Mouse (Mus musculus) embryonic stem cell, embryonic (primary cell): Measurements from ENCODE around the gene Ccdc38.
"Not testable (repeated sequence)": the region's sequence is repeated elsewhere in the genome, so short reads cannot be mapped to it uniquely, and the experiment has no call there.

Experiments used
- CTCF ChIA-PET, 4 experiments: fragments of 300-600 bp in 2 of 4; fragments of 350-600 bp in 2 of 4; sonication (Branson Sonifier 250); formaldehyde crosslinking; loops; one replicate each; lab custom pipeline; 2022; ENCODE audit warnings: inconsistent platforms in 2 of 4; lab: Charles Lee
- POLR2A ChIA-PET, 4 experiments: fragments of 300-600 bp in 2 of 4; fragments of 350-600 bp in 2 of 4; sonication (Branson Sonifier 250); formaldehyde crosslinking; loops; one replicate each; lab custom pipeline; 2022; ENCODE audit warnings: antibody characterized with exemption in 4 of 4, inconsistent platforms in 1 of 4; lab: Charles Lee

Gene Ccdc38

DNA sequence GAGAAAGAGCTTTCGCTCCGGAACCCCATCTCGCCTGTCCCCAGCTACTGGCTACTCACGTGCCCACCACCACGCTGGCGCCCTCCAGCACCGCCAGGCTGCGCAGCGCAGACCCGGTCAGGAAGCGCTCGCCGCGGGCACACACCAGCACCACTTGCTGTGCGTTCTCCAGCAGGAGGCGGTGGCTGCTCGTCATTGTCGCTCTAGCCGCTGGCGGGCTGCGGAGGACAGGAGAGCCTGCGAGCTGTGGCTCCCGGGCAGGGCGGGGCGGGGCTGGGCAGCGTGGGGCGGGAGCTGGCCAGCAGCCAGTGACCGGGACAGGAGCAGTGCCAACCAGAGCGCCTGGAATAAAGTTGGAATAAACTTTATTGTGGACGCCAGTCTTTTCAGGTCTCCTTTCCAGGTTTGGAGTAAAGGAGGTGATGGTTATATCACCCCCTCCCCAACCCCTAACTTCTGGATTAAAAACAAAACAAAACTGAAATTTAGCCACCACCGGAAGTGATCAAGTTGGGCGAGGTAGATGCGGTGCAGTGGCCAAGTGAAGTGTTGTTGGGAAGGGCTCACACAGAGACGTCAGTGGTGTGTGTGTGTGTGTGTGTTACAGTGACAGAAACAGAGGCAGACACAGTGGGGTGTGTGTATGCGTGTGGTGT lies 529 bp upstream of the Ccdc38 start, which contains the start of gene Amdhd1:
Amdhd1 (minus strand) TSS at position 259 of the 656 bp plus-strand sequence.
- ChIA-PET POLR2A (interaction anchor here in 3 of 4 experiments (0.7 to 1.8 kb wide), 9 partner anchors 9 to 107 kb away, joined by 3 to 8 read pairs (median 3); no protein-coding TSS in a partner anchor), CTCF (interaction anchor here in 3 of 4 experiments (0.5 to 2.1 kb wide), 10 partner anchors 9 to 380 kb away, joined by 3 to 15 read pairs (median 4); no protein-coding TSS in a partner anchor)

DNA sequence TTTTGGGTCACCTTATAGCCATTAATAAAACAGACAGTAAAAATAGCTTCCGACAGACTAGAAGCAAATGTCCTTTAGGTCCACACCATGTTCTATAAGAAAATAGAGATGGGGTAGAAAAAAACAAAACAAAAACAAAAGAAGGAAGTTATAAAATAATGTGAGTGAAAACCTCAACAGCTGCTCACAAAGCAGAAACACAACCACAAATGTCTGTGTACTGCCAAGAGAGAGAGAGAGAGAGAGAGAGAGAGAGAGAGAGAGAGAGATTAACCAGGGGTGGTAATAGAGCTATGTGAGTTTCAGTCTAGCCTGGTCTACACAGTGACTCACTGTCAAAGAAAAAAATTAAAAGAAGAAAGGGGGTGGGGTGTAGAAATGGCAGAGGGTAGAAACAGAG lies 1.2 kb downstream of the Ccdc38 start:
- POLR2A ChIA-PET, result interaction anchor here in 3 of 4 experiments (0.6 to 2.5 kb wide), 5 partner anchors 26 to 153 kb away, joined by 3 to 8 read pairs (median 3); partner anchors contain the start of gene Lta4h (in 1 of the 3)
- CTCF ChIA-PET, result interaction anchor here in 1 of 4 experiments (0.6 kb wide), 1 partner anchor 31 kb away, joined by 13 read pairs; no protein-coding TSS in a partner anchor

DNA sequence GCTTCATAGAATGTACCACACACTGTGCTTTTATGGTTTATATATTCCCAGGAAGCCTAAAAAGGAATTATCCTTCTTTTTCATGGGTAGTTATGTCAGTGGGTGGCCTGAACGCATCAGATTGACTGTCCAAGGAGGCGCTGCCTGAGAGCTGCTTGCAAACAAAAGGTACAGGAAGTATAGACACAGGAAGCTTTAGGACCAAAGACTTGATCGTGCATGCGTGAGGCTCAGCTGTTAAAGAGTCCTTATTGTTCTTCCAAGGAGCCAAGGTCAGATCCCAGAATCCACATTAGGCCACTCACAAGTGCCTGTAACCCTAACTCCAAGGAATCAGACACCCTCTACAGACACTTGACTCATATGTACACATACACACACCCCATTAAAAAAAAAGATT lies 1.9 kb downstream of the Ccdc38 start:
- CTCF ChIA-PET, result interaction anchor here in 2 of 4 experiments (0.5 to 0.7 kb wide), 2 partner anchors 18 to 56 kb away, joined by 3 to 5 read pairs; no protein-coding TSS in a partner anchor
- POLR2A ChIA-PET, result interaction anchor here (0.6 to 2.5 kb wide), 7 partner anchors 14 to 277 kb away, joined by 3 to 13 read pairs (median 3); partner anchors contain the start of gene Lta4h (in 1 of the 4)

DNA sequence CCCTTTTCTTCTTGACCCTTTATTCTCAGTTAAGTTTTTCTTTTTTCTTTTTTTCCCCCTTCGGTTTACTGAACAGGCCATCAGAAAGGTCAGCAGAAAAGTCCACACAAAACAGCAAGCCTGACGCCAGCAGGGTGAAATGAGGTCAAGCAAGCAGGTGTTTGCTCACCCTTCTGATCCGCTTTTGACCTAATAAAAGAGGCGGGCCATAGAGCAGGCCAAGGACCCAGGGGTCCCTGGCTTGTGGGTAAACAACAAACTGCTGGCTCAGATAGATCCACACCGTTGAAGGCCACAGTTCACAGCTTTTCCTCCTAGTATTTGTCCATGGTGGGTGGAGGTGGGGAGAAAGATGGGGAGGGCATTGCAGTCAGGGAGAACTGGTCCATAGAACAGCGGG lies 2.7 kb downstream of the Ccdc38 start:
- ChIA-PET CTCF (no interaction called here), POLR2A (interaction anchor here in 1 of 4 experiments (1.1 to 2.5 kb wide), 3 partner anchors 44 to 277 kb away, joined by 3 to 8 read pairs (median 5); no protein-coding TSS in a partner anchor)

DNA sequence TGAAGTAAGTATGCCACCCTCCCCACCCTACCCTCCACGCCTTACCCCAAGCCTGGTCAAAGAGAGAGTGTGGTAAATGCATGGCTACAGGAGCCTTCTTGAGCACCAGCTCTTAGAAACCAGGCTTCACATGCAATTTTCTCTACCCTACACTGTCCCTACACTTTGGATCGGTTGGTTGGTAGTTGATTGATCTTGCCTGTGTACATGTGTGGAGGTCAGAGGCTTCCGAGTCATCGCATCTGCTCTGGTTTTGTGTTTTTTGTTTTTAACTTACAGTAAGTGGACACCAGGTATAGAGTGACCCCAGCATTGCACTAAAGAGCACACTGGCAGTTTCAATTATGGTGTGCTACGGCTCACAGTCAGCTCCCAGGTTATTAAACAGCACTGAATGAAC lies 3.7 kb downstream of the Ccdc38 start:
- ChIA-PET POLR2A (interaction anchor here in 1 of 4 experiments (0.6 to 1.2 kb wide), 3 partner anchors 10 to 421 kb away, joined by 3 read pairs; no protein-coding TSS in a partner anchor), CTCF (no interaction called here)

DNA sequence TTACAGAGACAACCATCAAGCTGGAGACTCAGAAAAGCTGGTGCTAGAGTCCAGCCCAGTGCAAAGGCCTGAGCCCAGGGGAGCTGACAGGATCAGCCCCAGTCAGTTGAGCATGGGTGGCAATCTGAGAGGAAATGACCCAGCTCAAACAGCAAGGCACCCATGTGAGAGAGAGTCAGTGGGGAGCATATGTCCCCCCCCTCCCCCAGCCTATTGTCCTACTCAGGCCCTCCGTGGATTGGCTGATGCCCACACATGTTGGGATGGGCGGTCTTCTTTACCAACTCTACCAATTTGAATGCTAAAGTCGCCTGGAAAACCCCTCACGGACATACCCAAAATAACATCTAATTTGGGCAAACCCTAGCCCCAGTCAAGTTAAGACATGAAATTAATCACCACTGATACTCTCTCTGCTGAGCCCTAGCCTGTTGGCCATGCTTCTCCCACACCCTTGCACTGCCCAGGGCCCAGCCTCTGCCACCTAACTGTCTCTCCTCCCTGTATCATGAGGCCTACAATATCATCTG lies 7.4 kb downstream of the Ccdc38 start:
- POLR2A ChIA-PET, result interaction anchor here in 2 of 4 experiments (1.6 to 2.6 kb wide), 4 partner anchors 12 to 42 kb away, joined by 4 to 17 read pairs (median 4); partner anchors contain the start of gene Snrpf (in 1 of the 2)
- CTCF ChIA-PET, result interaction anchor here in 3 of 4 experiments (0.6 to 5.6 kb wide), 6 partner anchors 8 to 445 kb away, joined by 3 to 48 read pairs (median 13); partner anchors contain the start of gene Amdhd1 (in 1 of the 3)

DNA sequence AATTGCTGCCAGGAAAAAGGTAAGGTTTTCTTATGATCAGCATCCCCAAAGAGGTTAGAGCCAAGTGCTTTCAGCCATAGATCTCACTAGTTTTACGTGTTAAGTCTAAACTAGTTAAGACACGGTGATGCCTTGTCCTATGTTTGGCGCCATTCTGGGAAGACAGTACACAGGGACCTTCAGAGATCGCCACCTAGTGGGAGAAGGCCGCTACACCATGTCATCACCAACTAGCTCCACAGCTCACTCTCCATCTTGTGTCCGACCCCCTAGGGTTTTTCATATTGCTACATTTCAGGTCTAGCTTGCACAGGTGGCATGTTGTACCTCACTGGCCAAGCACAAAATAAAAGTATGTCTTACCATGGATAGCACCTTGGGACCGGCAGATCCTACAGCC lies 8.6 kb downstream of the Ccdc38 start:
- POLR2A ChIA-PET, result interaction anchor here in 3 of 4 experiments (0.5 to 2.6 kb wide), 19 partner anchors 9 to 179 kb away, joined by 3 to 17 read pairs (median 4); partner anchors contain the start of genes Amdhd1 (in 3 of the 3), Lta4h (in 2 of the 3), Ccdc38 (in 1 of the 3) and Hal (in 1 of the 3)

DNA sequence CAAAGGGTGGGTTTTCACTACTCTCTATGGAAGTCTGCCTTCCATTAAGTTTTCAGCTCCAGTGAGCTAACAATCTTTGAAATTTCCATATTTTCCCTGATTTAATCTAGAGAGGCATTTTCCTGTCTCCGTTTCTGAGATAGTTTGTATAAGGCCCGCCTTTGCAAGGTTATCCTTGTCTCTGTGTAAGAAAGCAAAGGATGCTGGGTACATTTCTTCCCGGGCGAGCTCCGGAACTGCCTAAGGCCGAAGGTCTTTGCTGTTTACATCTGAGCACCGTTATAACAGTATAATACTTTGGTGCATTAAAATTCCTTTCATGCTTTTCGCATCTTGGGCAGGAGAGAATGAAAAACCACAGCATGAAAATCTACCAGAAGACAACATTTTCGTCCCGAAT lies 9.4 kb downstream of the Ccdc38 start:
- POLR2A ChIA-PET, result interaction anchor here in 3 of 4 experiments (0.6 to 2.6 kb wide), 11 partner anchors 10 to 318 kb away, joined by 3 to 17 read pairs (median 5); partner anchors contain the start of genes Amdhd1 (in 3 of the 3) and Ccdc38 (in 1 of the 3)
- CTCF ChIA-PET, result interaction anchor here (0.5 to 5.6 kb wide), 35 partner anchors 10 to 547 kb away, joined by 3 to 48 read pairs (median 4); partner anchors contain the start of genes Amdhd1 (in 2 of the 4), Ccdc38 (in 1 of the 4) and Lta4h (in 1 of the 4)

More for the DNA sequence above, 8.6 kb downstream of the Ccdc38 start:
- CTCF ChIA-PET, result interaction anchor here (0.5 to 5.6 kb wide), 43 partner anchors 9 to 519 kb away, joined by 3 to 48 read pairs (median 4); partner anchors contain the start of genes Amdhd1 (in 2 of the 4), Lta4h (in 2 of the 4), Ccdc38 (in 1 of the 4) and Cdk17 (in 1 of the 4)

DNA sequence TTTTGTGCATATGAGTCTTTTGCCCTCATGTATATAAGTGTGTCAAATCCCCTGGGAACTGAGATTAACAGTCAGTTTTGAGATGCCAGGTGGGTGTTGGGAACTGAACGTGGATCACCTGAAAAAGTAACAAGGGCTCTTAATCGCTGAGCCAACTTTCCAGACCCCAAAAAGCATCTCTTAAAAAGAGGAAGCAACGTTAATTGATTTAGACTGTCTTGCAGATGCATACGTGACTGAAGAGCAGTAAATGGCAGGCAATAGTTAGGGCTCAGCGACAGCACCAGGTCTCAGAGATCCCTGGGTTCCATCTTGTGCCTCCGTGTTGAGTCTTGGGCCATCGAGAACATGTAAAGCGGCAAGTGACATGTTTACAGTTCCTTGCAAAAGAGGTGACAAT lies 12.2 kb downstream of the Ccdc38 start:
- POLR2A ChIA-PET, result no interaction called here
- CTCF ChIA-PET, result no interaction called here

DNA sequence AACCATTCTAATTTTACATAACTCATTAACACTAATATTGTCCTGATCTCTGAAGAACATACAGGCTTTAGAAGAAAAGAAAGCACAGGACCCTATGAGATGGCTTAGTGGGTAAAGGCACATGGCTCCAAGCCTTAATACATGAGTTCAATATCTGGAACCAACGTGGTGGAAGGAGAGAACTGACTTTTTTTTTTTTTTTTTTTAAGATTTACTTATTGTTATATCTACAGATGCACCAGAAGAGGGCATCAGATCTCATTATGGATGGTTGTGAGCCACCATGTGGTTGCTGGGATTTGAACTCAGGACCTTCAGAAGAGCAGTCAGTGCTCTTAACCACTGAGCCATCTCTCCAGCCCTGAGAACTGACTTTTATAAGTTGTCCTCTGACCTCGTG lies 17.5 kb downstream of the Ccdc38 start:
- POLR2A ChIA-PET, result not testable (repeated sequence)
- CTCF ChIA-PET, result interaction anchor here in 1 of 4 experiments (0.6 kb wide), 1 partner anchor 95 kb away, joined by 6 read pairs; no protein-coding TSS in a partner anchor

DNA sequence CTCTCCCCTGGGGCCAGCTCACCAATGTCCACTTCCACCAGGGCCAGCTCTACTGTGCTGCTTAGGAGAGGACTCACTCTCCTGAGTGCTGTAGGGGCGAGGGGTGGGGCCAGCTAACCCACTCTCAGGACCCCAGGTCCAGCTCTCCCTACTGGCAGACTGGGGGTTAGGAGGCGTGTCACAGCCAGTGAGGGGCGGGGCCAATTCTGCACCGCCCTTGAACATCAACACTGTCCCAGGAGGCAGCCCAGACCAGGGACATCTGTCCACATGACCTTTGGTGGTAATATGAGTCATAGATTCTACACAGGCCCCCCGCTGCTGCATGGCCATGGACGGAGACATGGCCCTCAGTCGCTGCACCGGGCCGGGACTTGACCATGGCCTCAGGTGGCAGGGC lies 19.4 kb downstream of the Ccdc38 start:
- POLR2A ChIA-PET, result interaction anchor here in 2 of 4 experiments (0.5 to 3.0 kb wide), 5 partner anchors 11 to 1835 kb away, joined by 3 to 17 read pairs (median 4); partner anchors contain the start of gene Ccdc38 (in 1 of the 2)
- CTCF ChIA-PET, result interaction anchor here in 3 of 4 experiments (0.6 to 2.0 kb wide), 11 partner anchors 10 to 260 kb away, joined by 3 to 21 read pairs (median 5); no protein-coding TSS in a partner anchor

DNA sequence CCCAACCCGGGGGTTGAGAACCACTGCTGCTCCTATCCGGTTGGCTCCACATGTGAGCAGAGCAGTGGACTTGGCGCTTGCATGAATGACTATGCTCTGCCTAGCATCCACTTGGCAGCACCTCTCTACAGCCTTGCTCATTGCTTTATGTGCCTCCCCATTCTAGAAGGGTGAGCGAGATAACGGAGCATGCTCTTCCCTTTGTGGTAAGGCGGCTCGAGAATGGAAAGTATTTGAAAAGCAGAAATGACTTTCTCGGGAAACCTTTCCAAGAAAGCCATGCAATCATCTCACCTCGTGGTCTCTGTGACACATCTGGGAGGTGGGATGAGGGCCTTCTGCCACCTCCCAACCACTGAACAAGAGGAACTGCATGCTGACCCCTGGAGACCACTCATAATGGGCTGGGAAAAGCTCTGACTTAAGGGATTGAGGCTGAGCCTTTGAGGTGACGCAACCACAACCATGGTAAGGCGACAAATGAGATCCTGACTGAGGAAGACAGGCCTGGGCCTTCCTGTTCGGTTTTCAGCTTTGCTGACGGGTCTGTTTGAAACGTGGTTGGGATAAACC lies 24.2 kb downstream of the Ccdc38 start:
- CTCF ChIA-PET, result interaction anchor here in 1 of 4 experiments (1.3 kb wide), 1 partner anchor 13 kb away, joined by 3 read pairs; no protein-coding TSS in a partner anchor
- POLR2A ChIA-PET, result no interaction called here

DNA sequence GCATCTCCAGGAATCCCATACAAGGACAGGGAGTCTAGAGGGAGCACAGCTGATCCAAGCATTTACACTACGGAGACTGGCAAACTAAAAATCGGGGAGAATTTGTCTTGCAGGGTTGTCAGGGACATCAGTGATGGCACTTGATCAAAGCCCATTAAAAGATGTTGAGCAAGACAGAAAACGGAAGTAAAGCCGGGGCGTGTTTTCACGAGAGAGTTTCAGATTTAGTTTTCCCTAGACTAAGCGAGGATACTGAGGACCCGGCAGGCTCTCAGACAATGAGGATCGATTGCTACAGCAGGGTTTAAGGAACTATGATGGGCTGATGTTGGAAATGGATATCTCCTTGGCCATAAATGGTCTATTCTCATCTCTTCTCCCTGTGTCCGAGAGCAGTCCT lies 26.6 kb downstream of the Ccdc38 start:
- ChIA-PET CTCF (interaction anchor here in 1 of 4 experiments (1.2 kb wide), 1 partner anchor 18 kb away, joined by 4 read pairs; no protein-coding TSS in a partner anchor), POLR2A (no interaction called here)

DNA sequence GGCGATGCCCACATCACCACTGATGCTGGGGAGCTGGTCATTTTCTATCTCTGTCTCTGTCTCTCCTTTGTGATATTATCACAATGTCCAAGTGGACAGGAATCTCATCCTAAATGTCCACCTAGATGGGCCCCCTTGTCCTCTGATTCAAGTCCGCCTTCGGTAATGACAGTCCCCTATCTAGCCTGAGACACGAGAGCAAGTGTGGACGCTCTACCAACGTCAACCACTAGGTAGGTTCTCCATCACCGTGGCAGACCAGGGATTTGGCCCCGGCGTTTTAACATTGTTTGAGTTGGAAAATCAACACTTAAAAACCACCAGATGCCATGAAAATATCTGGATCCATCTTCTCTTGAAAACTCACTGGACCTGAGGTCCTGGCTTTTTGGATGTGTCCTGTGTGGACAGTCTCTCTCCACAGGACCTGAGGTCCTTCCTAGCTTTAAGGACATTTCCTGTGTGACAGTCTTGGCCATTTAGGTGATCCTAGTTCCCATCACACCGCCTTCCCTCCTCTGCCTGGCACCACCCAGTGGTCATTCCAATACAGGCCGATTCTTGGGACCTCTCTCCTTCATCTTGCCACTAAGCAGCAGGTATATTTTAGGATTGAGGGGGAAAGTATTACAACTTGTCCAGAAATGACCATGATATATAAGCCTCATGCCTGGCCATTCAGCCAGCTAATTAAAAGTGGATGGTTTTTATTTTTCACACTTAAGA lies 27.6 kb downstream of the Ccdc38 start:
- ChIA-PET CTCF (no interaction called here), POLR2A (interaction anchor here in 3 of 4 experiments (0.5 to 1.1 kb wide), 3 partner anchors 10 to 265 kb away, joined by 3 to 6 read pairs (median 3); no protein-coding TSS in a partner anchor)

DNA sequence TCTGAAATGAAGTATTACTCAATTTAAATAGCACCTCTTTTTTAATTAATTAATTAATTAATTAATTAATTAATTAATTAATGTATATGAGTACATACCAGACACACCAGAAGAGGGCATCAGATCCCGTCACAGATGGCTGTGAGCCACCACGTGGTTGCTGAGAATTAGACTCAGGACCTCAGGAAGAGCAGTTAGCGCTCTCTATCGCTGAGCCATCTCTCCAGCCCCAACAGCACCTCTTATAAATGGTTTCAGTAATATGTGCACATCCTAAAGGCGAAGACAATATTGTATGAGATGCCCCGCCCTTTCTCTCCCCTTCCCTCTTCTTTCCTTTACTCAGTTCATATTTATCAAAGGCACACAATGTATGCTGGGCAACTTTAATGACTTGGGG lies 28.2 kb downstream of the Ccdc38 start:
- POLR2A ChIA-PET, result interaction anchor here in 1 of 4 experiments (1.0 to 1.1 kb wide), 2 partner anchors 9 to 17 kb away, joined by 3 to 4 read pairs; no protein-coding TSS in a partner anchor
- CTCF ChIA-PET, result interaction anchor here in 1 of 4 experiments (0.9 to 1.5 kb wide), 2 partner anchors 18 to 83 kb away, joined by 4 to 6 read pairs; no protein-coding TSS in a partner anchor

DNA sequence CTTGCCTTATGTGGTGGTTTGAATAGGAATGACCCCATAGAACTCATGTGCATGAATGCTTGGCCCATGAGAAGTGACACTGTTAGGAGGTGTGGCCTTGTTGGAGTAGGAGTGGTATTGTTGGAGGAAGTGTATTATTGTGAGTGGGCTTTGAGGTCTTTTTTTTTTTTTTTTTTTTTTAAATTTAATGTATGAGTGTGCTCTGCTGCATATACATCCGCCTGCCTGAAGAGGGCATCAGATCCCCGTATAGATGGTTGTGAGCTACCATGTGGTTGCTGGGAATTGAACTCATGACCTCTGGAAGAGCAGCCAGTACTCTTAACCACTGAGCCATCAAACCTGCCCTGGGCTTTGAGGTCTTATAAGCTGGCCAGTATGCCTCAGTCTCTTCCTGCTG lies 31.8 kb downstream of the Ccdc38 start:
- POLR2A ChIA-PET, result interaction anchor here in 2 of 4 experiments (0.6 to 2.2 kb wide), 7 partner anchors 13 to 810 kb away, joined by 3 to 6 read pairs (median 4); no protein-coding TSS in a partner anchor
- CTCF ChIA-PET, result interaction anchor here (0.6 to 1.3 kb wide), 30 partner anchors 11 to 544 kb away, joined by 3 to 18 read pairs (median 5); no protein-coding TSS in a partner anchor

DNA sequence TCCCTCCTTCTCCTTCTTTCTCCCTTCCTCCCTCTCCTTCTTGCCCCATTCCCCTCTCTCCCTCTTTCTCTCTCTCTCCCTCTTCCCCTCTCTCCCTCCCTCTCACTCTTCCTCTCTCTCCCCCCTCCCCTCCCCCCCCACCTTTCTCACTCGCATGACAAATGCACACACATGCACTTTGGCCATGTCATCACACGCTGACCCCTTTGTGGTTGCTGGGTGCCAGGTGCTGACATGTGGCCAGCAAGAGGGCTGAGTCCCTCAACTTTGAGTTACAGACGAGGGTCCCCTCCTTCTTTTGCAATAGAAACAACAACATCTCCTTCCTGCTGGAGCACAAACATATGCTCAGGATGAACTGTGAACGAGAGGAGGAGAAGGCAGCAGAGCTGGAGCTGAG lies 34.5 kb downstream of the Ccdc38 start:
- ChIA-PET CTCF (no interaction called here), POLR2A (interaction anchor here in 1 of 4 experiments (0.8 kb wide), 1 partner anchor 10 kb away, joined by 3 read pairs; no protein-coding TSS in a partner anchor)
